In the genomic region with DNA sequence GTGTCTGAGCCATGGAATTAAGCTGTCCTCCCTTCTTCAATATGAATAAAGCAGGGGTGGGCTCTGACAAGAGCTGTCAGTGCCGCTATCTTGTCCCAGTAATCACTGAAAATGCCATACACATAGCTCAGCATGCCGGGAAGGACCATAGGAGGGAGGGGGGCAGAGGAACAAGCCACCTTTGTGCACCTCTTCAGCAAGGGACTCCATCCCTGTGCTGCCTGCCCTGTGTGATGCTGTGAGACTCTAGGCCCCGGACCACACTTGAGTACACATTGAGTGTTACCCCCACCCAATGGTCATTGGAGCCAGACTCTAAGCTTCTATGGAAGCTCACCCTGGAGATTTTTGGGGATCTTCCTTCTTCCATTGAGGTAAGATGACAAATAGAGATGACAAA, we compare ENCODE assay signal across 34 mouse cellular contexts.
"Had no signal": no experiment of that assay in that cellular context is flagged by ENCODE, and none has a peak within 500 bp of the region (broad histone marks: within the 10 kb centered on the region; RNA-seq: fewer than 3 reads in every experiment).

No protein-coding gene starts in this region.

- H3K9me3 ChIP-seq: heart, embryonic 10.5 days; heart, embryonic 13.5 days; heart, embryonic 15.5 days; hindbrain, embryonic 10.5 days; hindbrain, embryonic 12.5 days; hindbrain, embryonic 13.5 days; hindbrain, embryonic 15.5 days; intestine, embryonic 15.5 days; kidney, embryonic 15.5 days had no signal

- H3K9ac ChIP-seq: heart, embryonic 13.5 days; heart, embryonic 15.5 days; hindbrain, embryonic 12.5 days; hindbrain, embryonic 13.5 days; hindbrain, embryonic 14.5 days; hindbrain, embryonic 15.5 days; intestine, embryonic 15.5 days; kidney, embryonic 15.5 days had no signal

- H3K27ac ChIP-seq: heart, embryonic 10.5 days; heart, embryonic 13.5 days; heart, embryonic 15.5 days; hindbrain, embryonic 10.5 days; hindbrain, embryonic 12.5 days; hindbrain, embryonic 13.5 days; hindbrain, embryonic 14.5 days; hindbrain, embryonic 15.5 days; hindbrain, postnatal 0 days; intestine, embryonic 15.5 days; kidney, embryonic 15.5 days; kidney, postnatal 0 days; layer of hippocampus, adult 2 months; left cerebral cortex, adult 2 months had no signal

- H3K4me2 ChIP-seq: heart, embryonic 11.5 days; heart, embryonic 13.5 days; heart, embryonic 15.5 days; hindbrain, embryonic 12.5 days; hindbrain, embryonic 13.5 days; hindbrain, embryonic 14.5 days; hindbrain, embryonic 15.5 days; intestine, embryonic 15.5 days; kidney, embryonic 15.5 days had no signal

- ATAC-seq: hindbrain, embryonic 16.5 days; hindbrain, postnatal 0 days; inflammation-experienced regulatory T-cells, adult 6 months; intestine, embryonic 15.5 days; intestine, postnatal 0 days had no signal

- H3K4me1 ChIP-seq: hindbrain, embryonic 13.5 days; hindbrain, embryonic 15.5 days had no signal

- DNase-seq: heart, postnatal 10 days; heart, postnatal 14 days; heart, postnatal 36 days; heart, postnatal 4 days; kidney, adult 11 months; kidney, adult 18-20 months; kidney, adult 2 months; kidney, adult 8-10 months; kidney, adult 9 months; kidney, postnatal 10 days; kidney, postnatal 14 days; kidney, postnatal 25 days; kidney, postnatal 36 days; kidney, postnatal 4 days; layer of hippocampus, adult 9-11 months; layer of hippocampus, postnatal 36 days had no signal

- H3K27me3 ChIP-seq: heart, embryonic 13.5 days; heart, embryonic 15.5 days; intestine, embryonic 15.5 days had no signal

- H3K4me3 ChIP-seq: heart, embryonic 10.5 days; heart, embryonic 13.5 days; heart, embryonic 15.5 days; hindbrain, embryonic 10.5 days; hindbrain, embryonic 12.5 days; hindbrain, embryonic 13.5 days; hindbrain, embryonic 15.5 days; intestine, embryonic 15.5 days; kidney, embryonic 15.5 days; layer of hippocampus, adult 2 months; left cerebral cortex, adult 2 months had no signal

- H3K36me3 ChIP-seq: heart, embryonic 10.5 days; heart, embryonic 13.5 days; heart, embryonic 15.5 days; hindbrain, embryonic 10.5 days; hindbrain, embryonic 12.5 days; hindbrain, embryonic 13.5 days; hindbrain, embryonic 15.5 days; intestine, embryonic 15.5 days; kidney, embryonic 15.5 days had no signal
